Mouse (Mus musculus) cortical plate, adult 2 months (tissue): ENCODE data around the gene Ush1g. TPM values are rescaled to one million over a fixed set of nuclear protein-coding genes. Genes with fewer than 3 reads are reported as not detected.

Experiments used
- H3K27ac ChIP-seq: fragments of 200-500 bp; 2 replicates; pipeline ENCODE4 v1.5.1; 2012; ENCODE audit warnings: low read length, control low read depth, inconsistent platforms; ENCODE audit not compliant: insufficient read depth
- H3K4me1 ChIP-seq: fragments of 200-500 bp; 2 replicates; pipeline ENCODE4 v1.6.1; 2011; ENCODE audit warnings: low read length; ENCODE audit not compliant: control insufficient read depth, insufficient read depth
- H3K4me3 ChIP-seq: fragments of 200-500 bp; 2 replicates; pipeline ENCODE4 v1.5.1; 2011; ENCODE audit warnings: mild to moderate bottlenecking, low read length, control low read depth; ENCODE audit not compliant: insufficient read depth
- CTCF ChIP-seq: fragments of 200-500 bp; IDR thresholded peaks from 2 replicates; pipeline ENCODE4 v1.5.1; 2011; ENCODE audit warnings: mild to moderate bottlenecking, control low read depth, low read length; ENCODE audit not compliant: insufficient read depth; ENCODE audit errors: extremely low read depth
- POLR2A ChIP-seq: fragments of 200-500 bp; IDR thresholded peaks from 2 replicates; pipeline ENCODE4 v1.6.1; 2011; ENCODE audit warnings: mild to moderate bottlenecking, low read length, control low read depth; ENCODE audit not compliant: insufficient read depth; ENCODE audit errors: extremely low read depth
- polyA plus RNA-seq: library from polyadenylated mRNA; depleted of rRNA; stranded (reverse); fragments of >200 nt; gene quantifications from 2 replicates; pipeline ENCODE4 v1.2.3, GENCODE M21; 2012

Ush1g gene
- polyA plus RNA-seq, 1 experiment = 0.44 TPM

DNA sequence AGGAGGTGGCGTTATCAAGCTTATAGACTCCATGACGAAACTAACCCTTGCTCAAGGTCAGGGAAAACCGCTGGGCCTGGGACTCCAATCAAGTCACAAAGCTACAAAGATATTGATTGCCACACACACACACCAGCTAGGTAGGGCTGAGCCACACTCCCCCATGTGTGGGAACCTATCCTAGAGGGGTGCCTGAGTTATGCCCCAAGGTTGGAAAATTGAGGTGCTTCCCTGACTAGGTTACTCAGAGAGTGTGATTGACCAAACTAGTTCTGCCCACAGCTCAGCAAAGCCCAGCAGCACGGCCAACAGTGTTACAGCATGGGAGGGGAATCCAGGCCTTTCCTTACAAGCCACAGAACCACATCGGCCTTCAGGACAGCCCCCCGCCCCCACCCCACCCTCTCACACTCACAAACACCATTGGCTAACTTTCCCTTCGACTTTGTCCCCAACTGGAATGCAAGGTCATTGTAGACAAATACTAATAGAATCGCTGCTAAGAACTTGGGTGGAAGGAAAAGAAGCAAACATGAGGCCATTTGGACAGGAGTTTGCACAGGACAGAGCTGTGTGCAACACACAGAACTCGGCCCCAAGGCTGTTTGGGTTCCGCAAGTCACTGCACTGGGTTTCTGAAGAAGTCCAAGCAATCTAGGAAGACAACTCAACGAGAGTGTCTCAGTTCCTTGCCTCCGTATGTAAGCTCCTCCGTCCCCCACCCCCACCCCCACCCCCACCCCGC, 29.0 kb downstream of the Ush1g start:
- no peak overlapping the region for H3K4me3 ChIP-seq
- TF ChIP-seq POLR2A = no peak
- no peak for TF ChIP-seq CTCF

DNA sequence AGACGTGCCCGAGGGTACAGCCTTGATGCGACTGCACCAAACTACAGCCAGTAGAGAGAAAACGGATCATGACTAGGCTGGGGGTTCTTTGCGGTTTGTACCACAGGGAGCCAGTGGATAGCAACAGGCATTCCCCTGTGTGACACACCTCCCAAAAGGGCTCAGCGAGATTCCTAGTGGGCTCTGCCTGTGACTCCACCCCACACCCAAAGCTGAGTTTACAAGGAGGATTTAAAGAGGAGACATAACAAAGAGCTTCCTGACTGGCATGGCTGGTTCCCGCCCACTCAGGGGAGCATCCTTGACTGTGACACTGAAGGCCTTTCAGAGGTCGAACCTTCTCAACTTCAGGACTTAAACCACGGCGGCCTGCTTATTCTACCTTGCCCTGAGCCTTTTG, 30.3 kb downstream of the Ush1g start:
- no peak for TF ChIP-seq POLR2A
- no peak for TF ChIP-seq CTCF
- H3K27ac ChIP-seq = no peak overlapping the region
- H3K4me3 ChIP-seq = no peak overlapping the region
- 0 out of 2 replicates have a peak, but pooled peaks cover 2% of the 10 kb centered on the region for H3K4me1 ChIP-seq

More for the DNA sequence above, 29.0 kb downstream of the Ush1g start:
- Histone ChIP-seq H3K27ac (no peak overlapping the region), H3K4me1 (no peaks in the 10 kb centered on the region)

DNA sequence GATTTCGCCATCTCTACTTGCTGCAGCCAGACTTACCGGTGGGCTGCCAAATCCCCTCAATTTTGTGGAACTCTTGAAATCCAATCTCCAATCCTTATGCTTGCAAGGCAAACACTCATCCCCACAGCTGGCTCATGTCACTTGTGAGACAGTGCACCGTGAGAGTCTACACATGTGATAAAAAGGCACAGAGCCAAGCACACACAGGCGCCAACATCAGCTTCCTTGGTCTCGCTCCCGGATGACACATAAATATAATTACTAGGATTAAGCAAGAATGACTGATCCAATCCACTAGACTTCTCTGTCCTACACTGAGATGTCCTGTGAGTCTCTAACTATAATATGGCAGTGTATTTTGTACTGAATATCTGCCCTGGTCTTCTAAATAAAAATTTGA, 30.9 kb downstream of the Ush1g start:
- no peak for TF ChIP-seq POLR2A
- TF ChIP-seq CTCF = no peak
- no peak overlapping the region for H3K27ac ChIP-seq

DNA sequence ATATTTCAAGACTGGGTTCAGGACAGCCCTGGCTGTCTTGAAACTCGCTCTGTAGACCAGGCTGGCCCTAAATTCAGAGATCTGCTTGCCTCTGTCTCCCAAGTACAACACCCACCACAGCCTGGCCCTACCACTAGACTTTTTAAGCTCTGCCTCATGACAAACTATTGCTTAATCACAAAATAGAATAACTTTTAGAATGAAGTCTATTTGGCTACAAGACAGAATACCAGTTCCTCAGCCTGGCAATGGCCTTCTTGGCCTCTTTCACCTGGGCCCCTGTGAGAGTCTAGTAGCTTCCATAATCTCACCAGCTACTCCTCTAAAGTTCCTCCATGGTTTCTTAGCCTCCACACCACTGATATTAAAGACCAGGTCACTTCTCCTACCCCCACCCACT, 31.5 kb downstream of the Ush1g start:
- no peak overlapping the region for H3K27ac ChIP-seq
- TF ChIP-seq CTCF (no peak), POLR2A (no peak)

More for the DNA sequence above, 30.9 kb downstream of the Ush1g start:
- no peak overlapping the region for H3K4me3 ChIP-seq
- 0 out of 2 replicates have a peak, but pooled peaks cover 3% of the 10 kb centered on the region for H3K4me1 ChIP-seq

DNA sequence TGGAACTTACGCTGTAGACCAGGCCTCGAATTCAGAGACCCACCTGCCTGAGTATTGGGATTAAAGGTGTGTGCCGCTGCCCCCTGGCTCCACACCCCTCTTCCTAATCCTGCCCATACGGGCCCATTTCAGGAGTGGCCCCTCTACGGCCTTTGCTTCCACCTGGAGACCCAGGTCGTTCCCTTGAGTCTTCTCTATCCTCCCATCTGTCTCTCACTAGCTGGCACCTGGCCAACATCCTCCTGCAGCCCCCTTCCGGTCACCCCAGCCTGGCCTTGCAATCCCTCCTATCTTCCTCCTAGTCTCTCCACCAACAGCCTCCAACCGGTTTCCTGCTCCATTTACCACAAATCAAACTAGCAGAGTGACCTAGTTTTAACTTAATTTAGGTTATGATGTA, 32.0 kb downstream of the Ush1g start:
- TF ChIP-seq CTCF (no peak), POLR2A (no peak)
- Histone ChIP-seq H3K27ac (no peak overlapping the region), H3K4me1 (0 out of 2 replicates have a peak, but pooled peaks cover 3% of the 10 kb centered on the region), H3K4me3 (no peak overlapping the region)

More for the DNA sequence above, 31.5 kb downstream of the Ush1g start:
- Histone ChIP-seq H3K4me3 (no peak overlapping the region), H3K4me1 (0 out of 2 replicates have a peak, but pooled peaks cover 3% of the 10 kb centered on the region)

DNA sequence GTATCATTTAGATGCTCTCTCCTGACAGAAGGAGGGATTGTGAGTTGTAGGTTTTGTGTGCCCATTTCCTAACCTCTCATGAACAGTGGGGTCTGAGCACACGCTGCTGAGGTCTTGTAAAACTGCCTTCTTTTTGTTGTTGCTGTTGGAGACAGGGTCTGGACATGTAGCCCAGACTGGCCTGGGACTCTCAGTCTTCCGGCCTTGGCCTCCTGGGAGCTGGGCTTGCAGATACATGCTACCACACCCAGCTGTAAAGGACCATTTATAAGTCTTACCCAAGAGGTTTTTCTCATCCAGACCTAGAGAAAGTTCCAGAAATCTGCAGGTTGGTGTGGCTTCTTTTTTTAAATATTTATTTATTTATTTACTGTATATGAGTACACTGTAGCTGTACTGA, 33.5 kb downstream of the Ush1g start:
- no peak overlapping the region for H3K4me3 ChIP-seq
- TF ChIP-seq CTCF (no peak), POLR2A (no peak)
- no peak overlapping the region for H3K27ac ChIP-seq
- H3K4me1 ChIP-seq = 0 out of 2 replicates have a peak, but pooled peaks cover 3% of the 10 kb centered on the region

DNA sequence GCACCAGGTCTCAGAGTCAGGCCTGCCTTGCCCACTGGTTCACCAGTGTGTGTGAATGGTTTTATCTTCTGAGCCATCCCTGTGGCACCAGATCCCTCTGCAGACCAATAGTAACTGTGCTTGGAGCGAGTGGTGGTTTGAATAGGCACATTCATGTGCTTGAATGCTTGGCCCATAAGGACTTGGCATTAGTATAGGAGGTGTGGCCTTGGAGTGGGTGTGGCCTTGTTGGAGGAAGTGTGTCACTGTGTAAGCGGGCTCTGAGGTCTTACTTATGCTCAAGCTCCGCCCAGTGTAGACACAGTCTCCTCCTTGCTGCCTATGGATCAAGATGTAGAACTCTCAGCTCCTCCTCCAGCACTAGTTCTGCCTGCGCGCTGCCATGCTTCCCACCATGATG, 34.5 kb downstream of the Ush1g start:
- TF ChIP-seq POLR2A (no peak), CTCF (no peak)
- no peak overlapping the region for H3K4me3 ChIP-seq
- no peak overlapping the region for H3K27ac ChIP-seq
- 0 out of 2 replicates have a peak, but pooled peaks cover 3% of the 10 kb centered on the region for H3K4me1 ChIP-seq

DNA sequence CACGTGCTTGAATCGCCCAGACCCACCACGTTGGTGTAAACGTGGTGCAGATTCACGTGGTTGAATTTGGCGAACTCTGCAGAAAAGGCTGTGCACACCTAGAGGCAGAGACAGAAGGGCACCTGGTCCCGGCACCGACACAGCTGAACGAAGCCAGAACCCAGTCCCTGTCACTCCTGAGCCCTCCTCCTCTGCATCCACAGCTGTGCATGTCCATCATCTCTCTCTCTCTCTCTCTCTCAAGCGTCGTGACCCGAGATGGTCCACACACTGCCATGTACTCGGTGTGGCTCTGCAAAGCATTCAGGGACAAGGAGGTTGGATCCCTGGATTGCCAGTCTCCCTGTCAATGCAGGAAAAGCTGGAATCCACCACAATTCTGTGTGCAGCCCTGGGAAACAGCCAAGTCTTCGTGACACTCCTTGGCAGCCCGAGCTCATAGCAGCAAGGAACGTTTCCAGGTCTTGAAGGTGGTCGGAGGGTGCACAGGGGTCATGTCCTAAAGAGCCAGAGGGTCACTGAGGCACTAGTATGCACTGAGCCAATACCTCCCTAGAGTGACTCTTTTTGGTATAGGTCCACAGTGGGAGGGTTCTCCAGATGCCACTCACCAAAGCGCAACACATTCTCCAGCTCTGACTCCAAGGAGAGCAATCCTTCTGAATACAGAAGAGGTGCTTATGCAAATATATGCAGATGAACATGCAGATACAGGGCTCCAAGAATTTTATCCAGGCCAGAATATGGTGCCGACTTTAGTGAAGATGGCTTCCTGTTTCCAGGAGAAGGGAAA, 35.4 kb downstream of the Ush1g start:
- Histone ChIP-seq H3K27ac (0 out of 2 replicates have a peak overlapping the region, but pooled peaks have one; percentile 17), H3K4me1 (0 out of 2 replicates have a peak, but pooled peaks cover 3% of the 10 kb centered on the region)
- TF ChIP-seq POLR2A (no peak), CTCF (no peak)

DNA sequence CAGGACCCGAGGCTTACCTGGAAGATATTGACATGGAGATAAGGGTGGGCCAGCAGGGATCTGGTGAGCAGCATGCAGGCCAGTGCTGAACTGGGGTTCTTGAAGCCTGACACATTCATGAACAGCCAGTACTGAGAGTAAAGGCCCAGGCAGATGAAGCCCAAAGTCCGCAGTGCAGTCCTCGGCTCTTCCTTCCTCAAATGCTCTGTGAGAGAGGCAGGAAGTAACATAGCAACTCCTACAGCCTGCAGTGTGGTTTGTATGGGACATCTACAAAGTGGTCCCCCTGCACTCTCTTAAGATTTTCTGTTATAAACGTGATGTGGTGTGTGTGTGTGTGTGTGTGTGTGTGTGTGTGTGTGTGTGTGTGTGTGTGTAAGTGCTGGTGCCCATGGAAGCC, 36.6 kb downstream of the Ush1g start:
- no peak overlapping the region for H3K4me3 ChIP-seq
- H3K4me1 ChIP-seq = 0 out of 2 replicates have a peak, but pooled peaks cover 3% of the 10 kb centered on the region
- H3K27ac ChIP-seq = no peak overlapping the region
- TF ChIP-seq POLR2A = no peak
- TF ChIP-seq CTCF = no peak

More for the DNA sequence above, 35.4 kb downstream of the Ush1g start:
- H3K4me3 ChIP-seq = no peak overlapping the region
